Mouse (Mus musculus): ENCODE measurements around the gene Itga1. TPM values are rescaled to one million over a fixed set of nuclear protein-coding genes. Genes with fewer than 3 reads are reported as not detected.

Itga1 gene
- 123 and 150 TPM in 2 replicates for polyA plus RNA-seq (2015; fragmentation: Nextera tagmentation; extraction: Ambion mirVana)

GRCm38 (mm10) chr13:115101355-115102191 is at the start of gene Itga1, which contains the start of gene Gm49395:
Gene Itga1, minus strand, starts transcription at chr13:115101964.
Gene Gm49395, minus strand, starts transcription at chr13:115101921.

GRCm38 (mm10) chr13:115090069-115090976 is 11.4 kb downstream of the Itga1 start, which contains the start of gene Pelo:
Gene Pelo, minus strand, starts transcription at chr13:115090186.

GRCm38 (mm10) chr13:114931775-114932294 is 169.9 kb downstream of the Itga1 start, which contains the start of gene Itga2:
Gene Itga2, minus strand, starts transcription at chr13:114932100.

Other genes with a start within 250 kb of the Itga1 start
- gene Itga2, start 169.9 kb downstream of the Itga1 start, polyA plus RNA-seq (2015; fragmentation: Nextera tagmentation; extraction: Ambion mirVana) = 4.3 and 5.4 TPM in 2 replicates
- gene Pelo, start 11.8 kb downstream of the Itga1 start, polyA plus RNA-seq (2015; fragmentation: Nextera tagmentation; extraction: Ambion mirVana) = 6.3 and 6.8 TPM in 2 replicates
- gene Gm49395, start within 50 bp of the Itga1 start, polyA plus RNA-seq (2015; fragmentation: Nextera tagmentation; extraction: Ambion mirVana) = 32.9 and 36.7 TPM in 2 replicates